Mouse (Mus musculus): ENCODE data around the gene Chmp5. TPM values are rescaled to one million over a fixed set of nuclear protein-coding genes. Genes with fewer than 3 reads are reported as not detected.

The Chmp5 gene
- total and polyA plus RNA-seq, 3 experiments = 12.7 to 36.6 (median 32.7) TPM

- Histone ChIP-seq H3K79me2 (replicated peaks; ENCODE audit: control insufficient read depth, insufficient read depth, low read length) (0 out of 2 replicates have a peak, but pooled peaks cover 2% of the 10 kb centered on the region), H3K27me3 (ENCODE audit: control insufficient read depth, insufficient read depth, low read length) (no peaks in the 10 kb centered on the region), H3K36me3 (ENCODE audit: control insufficient read depth, insufficient read depth, low read length) (peaks cover 18% of the 10 kb centered on the region), H3K27ac (no peak overlapping the region), H3K9ac (ENCODE audit: low read depth, low read length) (no peak overlapping the region), H3K4me3 (no peak overlapping the region), H3K4me1 (ENCODE audit: control insufficient read depth, insufficient read depth, low read length) (no peaks in the 10 kb centered on the region)
- WGBS = 84% methylated on average over 1 of the region's 1 CpGs
- intact Hi-C loops (cut with DNase I) = loop anchor here (10.0 kb wide), 1 partner anchor 145 kb away; the partner anchor contains the start of gene Nol6
- TF ChIP-seq POLR2A (IDR thresholded peaks at IDR 0.05; ENCODE audit: insufficient read depth, low read depth, low read length) (no peak), EP300 (IDR thresholded peaks at IDR 0.05; ENCODE audit: insufficient read depth, low read depth, low read length) (no peak), CTCF (IDR thresholded peaks at IDR 0.05) (no peak)
- no peak for DNase-seq
Observed at GRCm38 (mm10) chr4:40979430-40979829, 31.2 kb downstream of the Chmp5 start.

- Histone ChIP-seq H3K4me3 (no peak overlapping the region), H3K4me1 (ENCODE audit: control insufficient read depth, insufficient read depth, low read length) (no peaks in the 10 kb centered on the region), H3K27ac (no peak overlapping the region), H3K27me3 (ENCODE audit: control insufficient read depth, insufficient read depth, low read length) (no peaks in the 10 kb centered on the region), H3K79me2 (replicated peaks; ENCODE audit: control insufficient read depth, insufficient read depth, low read length) (no peaks in the 10 kb centered on the region), H3K36me3 (ENCODE audit: control insufficient read depth, insufficient read depth, low read length) (peaks cover 17% of the 10 kb centered on the region), H3K9ac (ENCODE audit: low read depth, low read length) (no peak overlapping the region)
- no peak for TF ChIP-seq EP300 (IDR thresholded peaks at IDR 0.05; ENCODE audit: insufficient read depth, low read depth, low read length)
- no peak for TF ChIP-seq CTCF (IDR thresholded peaks at IDR 0.05)
- no peak for TF ChIP-seq POLR2A (IDR thresholded peaks at IDR 0.05; ENCODE audit: insufficient read depth, low read depth, low read length)
- no peak for DNase-seq
- intact Hi-C loops (cut with DNase I) = no loop called here
- WGBS = 56% methylated on average over 3 of the region's 3 CpGs
Observed at GRCm38 (mm10) chr4:40982486-40982885, 34.3 kb downstream of the Chmp5 start.

- Histone ChIP-seq H3K79me2 (replicated peaks; ENCODE audit: control insufficient read depth, insufficient read depth, low read length) (no peaks in the 10 kb centered on the region), H3K36me3 (ENCODE audit: control insufficient read depth, insufficient read depth, low read length) (peaks cover 17% of the 10 kb centered on the region)
Observed at GRCm38 (mm10) chr4:40983686-40984085, 35.5 kb downstream of the Chmp5 start.

GRCm38 (mm10) chr4:40989633-40990032 lies 41.4 kb downstream of the Chmp5 start:
- peaks cover 5% of the 10 kb centered on the region for H3K36me3 ChIP-seq (ENCODE audit: control insufficient read depth, insufficient read depth, low read length)
- intact Hi-C loops (cut with DNase I) = no loop called here
- no peak overlapping the region for H3K4me3 ChIP-seq
- H3K27ac ChIP-seq = no peak overlapping the region
- H3K27me3 ChIP-seq (ENCODE audit: control insufficient read depth, insufficient read depth, low read length) = no peaks in the 10 kb centered on the region
- H3K4me1 ChIP-seq (ENCODE audit: control insufficient read depth, insufficient read depth, low read length) = no peaks in the 10 kb centered on the region
- DNase-seq = no peak
- TF ChIP-seq CTCF (IDR thresholded peaks at IDR 0.05) (no peak), EP300 (IDR thresholded peaks at IDR 0.05; ENCODE audit: insufficient read depth, low read depth, low read length) (no peak), POLR2A (IDR thresholded peaks at IDR 0.05; ENCODE audit: insufficient read depth, low read depth, low read length) (no peak)
- WGBS = 89% methylated on average over 6 of the region's 6 CpGs
- H3K79me2 ChIP-seq (replicated peaks; ENCODE audit: control insufficient read depth, insufficient read depth, low read length) = no peaks in the 10 kb centered on the region; the same call in 1 of the 2 replicates
- H3K9ac ChIP-seq (ENCODE audit: low read depth, low read length) = no peak overlapping the region

More at GRCm38 (mm10) chr4:40983686-40984085, 35.5 kb downstream of the Chmp5 start:
- H3K4me1 ChIP-seq (ENCODE audit: control insufficient read depth, insufficient read depth, low read length) = no peaks in the 10 kb centered on the region
- H3K9ac ChIP-seq (ENCODE audit: low read depth, low read length) = no peak overlapping the region
- no peaks in the 10 kb centered on the region for H3K27me3 ChIP-seq (ENCODE audit: control insufficient read depth, insufficient read depth, low read length)
- intact Hi-C loops (cut with DNase I) = no loop called here
- TF ChIP-seq POLR2A (IDR thresholded peaks at IDR 0.05; ENCODE audit: insufficient read depth, low read depth, low read length) (no peak), CTCF (IDR thresholded peaks at IDR 0.05) (no peak), EP300 (IDR thresholded peaks at IDR 0.05; ENCODE audit: insufficient read depth, low read depth, low read length) (no peak)
- H3K4me3 ChIP-seq = no peak overlapping the region
- peak; percentile 44 to 66 for DNase-seq
- 53% methylated on average over 1 of the region's 1 CpGs for WGBS
- H3K27ac ChIP-seq = peak overlapping the region; percentile 62

- Histone ChIP-seq H3K4me3 (no peak overlapping the region), H3K4me1 (ENCODE audit: control insufficient read depth, insufficient read depth, low read length) (no peaks in the 10 kb centered on the region), H3K79me2 (replicated peaks; ENCODE audit: control insufficient read depth, insufficient read depth, low read length) (no peaks in the 10 kb centered on the region), H3K36me3 (ENCODE audit: control insufficient read depth, insufficient read depth, low read length) (peaks cover 12% of the 10 kb centered on the region), H3K9ac (ENCODE audit: low read depth, low read length) (no peak overlapping the region), H3K27ac (no peak overlapping the region), H3K27me3 (ENCODE audit: control insufficient read depth, insufficient read depth, low read length) (no peaks in the 10 kb centered on the region)
- no peak for TF ChIP-seq POLR2A (IDR thresholded peaks at IDR 0.05; ENCODE audit: insufficient read depth, low read depth, low read length)
- no peak for TF ChIP-seq EP300 (IDR thresholded peaks at IDR 0.05; ENCODE audit: insufficient read depth, low read depth, low read length)
- no peak for TF ChIP-seq CTCF (IDR thresholded peaks at IDR 0.05)
- intact Hi-C loops (cut with DNase I) = no loop called here
- no peak for DNase-seq
- 96% methylated on average over 6 of the region's 6 CpGs for WGBS
Observed at GRCm38 (mm10) chr4:40996302-40996701, 48.1 kb downstream of the Chmp5 start.

- no peak for DNase-seq
- H3K4me3 ChIP-seq = no peak overlapping the region
- H3K27me3 ChIP-seq (ENCODE audit: control insufficient read depth, insufficient read depth, low read length) = no peaks in the 10 kb centered on the region
- intact Hi-C loops (cut with DNase I) = no loop called here
- no peaks in the 10 kb centered on the region for H3K79me2 ChIP-seq (replicated peaks; ENCODE audit: control insufficient read depth, insufficient read depth, low read length)
- WGBS = 92% methylated on average over 4 of the region's 4 CpGs
- H3K9ac ChIP-seq (ENCODE audit: low read depth, low read length) = no peak overlapping the region
- H3K36me3 ChIP-seq (ENCODE audit: control insufficient read depth, insufficient read depth, low read length) = peaks cover 14% of the 10 kb centered on the region
- no peaks in the 10 kb centered on the region for H3K4me1 ChIP-seq (ENCODE audit: control insufficient read depth, insufficient read depth, low read length)
- TF ChIP-seq EP300 (IDR thresholded peaks at IDR 0.05; ENCODE audit: insufficient read depth, low read depth, low read length) (no peak), POLR2A (IDR thresholded peaks at IDR 0.05; ENCODE audit: insufficient read depth, low read depth, low read length) (no peak), CTCF (IDR thresholded peaks at IDR 0.05) (no peak)
- no peak overlapping the region for H3K27ac ChIP-seq
Observed at GRCm38 (mm10) chr4:40997916-40998315, 49.7 kb downstream of the Chmp5 start.

Measured in heart, adult 2 months (tissue).